ENCODE assay signal across 21 mouse cellular contexts in genomic region chr2:34289726-34290125, GRCm38 (mm10).
"Had no signal": no experiment of that assay in that cellular context is flagged by ENCODE, and none has a peak within 500 bp of the region (broad histone marks: within the 10 kb centered on the region; RNA-seq: fewer than 3 reads in every experiment).

No protein-coding gene starts in this region.

- ATAC-seq: liver, embryonic 12.5 days; midbrain, embryonic 13.5 days; midbrain, embryonic 16.5 days had no signal

- H3K9me3 ChIP-seq: kidney, embryonic 15.5 days; liver, embryonic 12.5 days; liver, embryonic 15.5 days; megakaryocyte, embryonic 14.5 days; midbrain, embryonic 10.5 days; midbrain, embryonic 13.5 days had no signal

- H3K4me3 ChIP-seq: kidney, embryonic 15.5 days; left cerebral cortex, adult 2 months; liver, embryonic 12.5 days; liver, embryonic 15.5 days; megakaryocyte, embryonic 14.5 days; midbrain, embryonic 10.5 days; midbrain, embryonic 13.5 days; myocyte had no signal

- H3K9ac ChIP-seq: kidney, embryonic 15.5 days; liver, embryonic 12.5 days; liver, embryonic 15.5 days; midbrain, embryonic 13.5 days had no signal

- H3K4me1 ChIP-seq: liver, embryonic 12.5 days; liver, embryonic 15.5 days; megakaryocyte, embryonic 14.5 days had no signal

- H3K4me2 ChIP-seq: kidney, embryonic 15.5 days; liver, embryonic 12.5 days; liver, embryonic 15.5 days; midbrain, embryonic 13.5 days had no signal

- H3K36me3 ChIP-seq: kidney, embryonic 15.5 days; liver, embryonic 12.5 days; liver, embryonic 15.5 days; midbrain, embryonic 10.5 days; midbrain, embryonic 13.5 days had no signal

- H3K27me3 ChIP-seq: kidney, embryonic 15.5 days; liver, embryonic 12.5 days; liver, embryonic 15.5 days; megakaryocyte, embryonic 14.5 days; midbrain, embryonic 13.5 days had no signal

- H3K27ac ChIP-seq: kidney, embryonic 15.5 days; left cerebral cortex, adult 2 months; liver, embryonic 12.5 days; liver, embryonic 15.5 days; midbrain, embryonic 10.5 days; midbrain, embryonic 13.5 days; stomach, postnatal 0 days had no signal

- DNase-seq: kidney, adult 11 months; kidney, adult 8-10 months; kidney, postnatal 10 days; kidney, postnatal 36 days; layer of hippocampus, postnatal 36 days; right cerebral cortex, adult 18-20 months; right cerebral cortex, postnatal 14 days; right cerebral cortex, postnatal 4 days; thymus, adult 2 months; thymus, postnatal 14 days; thymus, postnatal 4 days had no signal
